Mouse (Mus musculus) thymus, adult 18-20 months (tissue): ENCODE measurements around the gene Bcl3.

Source experiments
- DNase-seq, 2 experiments: peaks; one replicate each; pipeline ENCODE4 v3.0.0; 2022; ENCODE audit warnings: mixed read lengths in 2 of 2

Gene Bcl3

DNA sequence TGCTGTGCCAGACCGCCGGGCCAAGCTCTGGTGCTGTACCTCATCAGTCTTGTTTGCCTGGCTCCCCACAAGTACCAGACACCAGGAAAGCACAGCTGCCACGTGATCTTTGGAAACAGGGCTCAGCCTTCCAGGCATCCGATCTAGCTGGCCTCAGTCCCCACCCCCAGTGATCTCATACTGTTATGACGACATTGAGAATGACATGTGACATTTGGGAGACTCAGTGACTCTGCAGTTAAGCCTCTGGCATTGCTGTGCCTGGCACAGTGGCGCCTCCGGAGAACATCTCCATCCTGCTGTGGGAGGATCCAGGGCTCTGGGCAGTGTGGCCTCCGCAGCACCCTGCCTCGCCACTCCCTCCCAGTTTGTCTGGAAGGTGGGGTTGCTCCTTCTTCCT is 9.3 kb upstream of the Bcl3 start:
- DNase-seq: no peak

DNA sequence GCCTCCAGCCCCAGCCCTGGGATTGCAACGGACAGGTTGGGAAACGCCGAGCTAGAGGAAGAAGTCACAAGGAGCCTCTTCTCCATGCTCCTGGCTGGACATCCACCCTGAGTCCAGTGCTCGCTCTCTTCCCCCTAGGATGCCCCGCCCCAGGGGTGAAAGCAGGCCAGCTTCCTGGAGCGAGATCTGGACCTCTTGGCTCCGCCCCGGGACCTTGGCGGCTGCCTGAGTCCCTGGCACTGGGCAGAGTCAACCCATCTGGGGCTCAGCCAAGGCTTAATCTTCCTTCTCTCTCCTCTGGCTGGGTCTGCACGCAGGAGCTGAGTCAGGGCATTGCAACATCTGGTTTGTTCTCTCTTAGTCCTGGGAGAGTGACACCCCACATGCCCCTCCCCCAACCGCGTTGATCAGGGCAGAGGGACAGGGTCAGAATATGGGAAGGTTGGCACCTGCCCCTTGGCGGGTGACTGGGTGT is 8.1 kb upstream of the Bcl3 start:
- peak in 1 of 2 experiments; percentile 50 for DNase-seq

DNA sequence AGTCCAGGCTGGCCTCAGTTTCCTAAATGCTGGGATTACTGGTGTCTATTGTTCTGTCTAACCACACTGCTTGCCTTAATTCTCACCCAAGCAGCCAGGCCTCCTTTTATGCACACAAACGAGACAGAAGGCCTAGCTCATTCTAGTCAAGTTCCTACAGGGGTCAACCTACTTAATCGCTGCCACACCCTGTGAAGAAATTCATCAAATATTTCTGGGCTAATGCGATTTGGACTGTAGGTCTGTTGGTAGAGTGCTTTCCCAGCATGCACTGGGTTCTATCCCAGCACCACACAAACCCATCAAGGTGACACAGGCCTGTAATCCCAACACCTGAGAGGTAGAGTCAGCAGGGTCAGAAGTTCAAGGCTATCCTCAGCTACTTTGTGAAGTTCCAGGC is 7.1 kb upstream of the Bcl3 start:
- DNase-seq: no peak

DNA sequence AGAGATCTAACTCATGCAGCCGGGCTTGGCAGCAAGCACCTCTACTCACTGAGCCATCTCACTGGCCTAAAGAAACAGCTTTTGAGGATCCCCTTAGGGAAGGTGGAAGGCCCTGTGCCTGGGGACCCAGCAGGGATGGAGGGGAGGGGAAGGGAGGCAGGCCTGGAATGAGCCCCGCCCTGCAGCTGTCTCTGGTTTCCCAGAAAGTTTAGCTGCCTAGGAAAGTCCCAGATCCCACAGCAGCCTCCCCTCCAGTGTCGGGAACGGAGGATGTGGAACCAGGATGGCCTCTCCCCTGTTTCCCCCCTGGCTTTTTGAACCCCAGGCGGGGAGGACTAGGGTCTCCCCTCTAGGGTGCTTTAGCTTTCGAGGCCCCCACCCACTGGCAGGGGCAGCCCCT is 4.2 kb upstream of the Bcl3 start:
- no peak for DNase-seq

DNA sequence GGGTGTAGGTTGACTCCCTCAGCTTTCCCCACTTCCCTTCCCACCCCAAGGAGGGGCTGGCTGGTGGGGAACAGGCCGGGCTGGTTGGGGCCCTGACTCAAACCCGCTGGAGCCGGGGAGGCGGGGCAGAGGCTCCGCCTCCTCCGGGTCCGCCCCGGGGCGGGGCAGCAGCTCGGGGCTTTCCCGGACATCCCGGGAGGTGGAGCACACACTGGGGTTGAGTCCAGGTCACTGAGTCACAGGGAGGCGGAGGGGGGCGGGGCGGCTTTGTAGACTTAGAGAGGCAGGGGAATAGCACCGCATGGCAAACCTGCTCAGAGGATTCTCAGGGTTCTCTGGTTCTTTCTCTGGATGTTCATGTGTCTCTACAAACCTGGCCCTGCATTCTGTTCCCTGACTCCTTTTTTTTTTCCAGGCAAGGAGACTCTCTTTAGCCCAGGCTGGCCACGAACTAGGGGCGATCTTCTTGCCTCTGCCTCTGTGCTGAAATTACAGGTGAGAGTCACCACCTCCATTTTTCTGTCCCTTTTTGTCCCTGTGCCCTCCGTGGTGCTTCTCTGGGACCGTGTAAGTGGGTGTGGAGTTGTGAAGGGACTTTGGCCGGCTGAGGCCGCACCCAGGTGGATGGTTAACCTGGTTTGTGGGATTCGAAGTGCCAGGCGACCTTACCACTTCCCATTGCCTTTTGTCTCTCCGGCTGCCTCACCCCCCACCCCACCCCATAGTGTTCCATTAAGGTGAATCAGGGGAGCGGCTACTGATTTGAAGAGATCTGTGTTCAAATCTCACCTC is 1.8 kb upstream of the Bcl3 start:
- peak; percentile 63 to 65 for DNase-seq

DNA sequence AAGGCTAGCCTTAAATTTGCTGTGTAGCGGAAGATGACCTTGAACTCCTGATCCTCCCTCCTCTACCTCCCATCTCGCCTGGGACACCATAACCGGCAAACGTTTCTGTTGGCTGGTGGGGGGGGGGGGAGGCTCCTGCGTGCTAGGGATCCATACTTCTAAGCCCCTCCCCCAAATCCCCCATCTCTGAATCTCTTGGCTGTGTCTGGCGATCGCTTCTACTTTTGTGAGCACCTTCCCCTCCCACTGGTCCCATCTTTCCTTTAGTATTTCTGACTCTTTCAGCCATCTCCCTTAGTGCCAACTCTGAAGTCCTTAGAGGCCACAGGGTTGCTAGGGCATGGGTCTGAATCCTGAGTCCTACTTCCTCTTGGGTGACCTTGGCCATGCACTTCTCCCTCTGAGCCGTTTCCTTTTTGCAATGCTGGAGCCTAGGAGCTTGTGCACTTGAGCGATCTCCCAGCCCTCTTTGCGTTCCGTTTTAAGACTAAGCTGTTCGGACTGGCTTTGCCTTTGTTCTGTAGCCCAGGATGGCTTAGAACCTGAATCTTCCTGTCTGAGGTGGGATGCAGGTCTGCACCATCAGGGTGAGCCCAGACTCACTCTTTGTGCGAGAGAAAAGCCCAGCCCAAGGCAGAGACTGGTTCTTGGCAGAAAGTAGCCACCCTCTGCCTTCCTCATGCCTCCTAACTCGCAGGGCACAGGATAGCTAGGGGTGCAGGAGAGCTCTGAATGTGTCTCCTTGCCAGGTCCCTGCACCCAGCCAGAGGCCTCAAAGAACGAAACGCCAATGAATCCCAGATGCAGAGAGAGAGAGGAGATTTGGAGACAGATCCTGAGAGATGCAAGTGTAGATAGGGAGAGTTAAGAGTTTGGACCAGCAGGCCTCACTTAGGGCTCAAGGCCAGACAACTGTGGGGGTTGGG is 949 bp upstream of the Bcl3 start:
- no peak for DNase-seq

DNA sequence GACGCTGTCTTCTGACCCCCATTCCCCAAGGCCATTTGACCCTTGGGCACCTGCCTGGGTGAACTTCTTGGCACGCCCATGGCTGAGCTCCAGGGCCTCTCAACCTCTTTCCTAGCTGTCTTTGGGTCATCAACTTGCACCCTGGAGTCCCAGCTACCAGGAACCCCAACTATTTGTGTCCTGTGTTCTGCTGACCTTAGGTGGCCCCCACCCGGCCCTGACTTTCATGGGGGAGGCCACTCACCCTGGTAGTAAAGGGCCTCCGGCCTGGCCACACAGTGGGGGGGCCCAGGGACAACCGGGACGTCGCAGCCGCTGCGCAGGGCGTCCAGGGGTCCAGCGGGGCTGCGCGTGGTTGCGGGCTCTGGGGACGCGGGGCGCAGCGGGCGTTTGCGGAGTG is 377 bp downstream of the Bcl3 start:
- no peak for DNase-seq

DNA sequence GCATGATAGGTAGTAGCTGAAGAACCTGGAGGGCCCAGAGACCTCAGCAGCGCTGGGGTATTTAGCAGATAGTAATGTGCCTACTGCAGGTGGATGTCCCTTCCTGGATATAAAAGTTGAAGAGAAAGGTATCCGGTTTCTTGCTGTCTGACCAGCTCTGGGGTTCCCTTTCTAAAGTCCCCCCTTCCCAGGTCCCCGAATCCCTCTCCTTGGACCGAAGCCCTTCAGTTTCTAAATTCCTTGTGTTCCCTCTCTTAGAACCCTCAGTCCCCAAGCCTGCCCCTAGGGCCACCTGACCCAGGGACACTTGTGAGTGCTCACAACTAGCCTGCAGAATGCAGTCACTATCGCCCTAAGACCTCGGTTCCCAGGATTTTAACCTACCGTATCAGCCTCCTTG is 937 bp downstream of the Bcl3 start:
- DNase-seq: no peak

DNA sequence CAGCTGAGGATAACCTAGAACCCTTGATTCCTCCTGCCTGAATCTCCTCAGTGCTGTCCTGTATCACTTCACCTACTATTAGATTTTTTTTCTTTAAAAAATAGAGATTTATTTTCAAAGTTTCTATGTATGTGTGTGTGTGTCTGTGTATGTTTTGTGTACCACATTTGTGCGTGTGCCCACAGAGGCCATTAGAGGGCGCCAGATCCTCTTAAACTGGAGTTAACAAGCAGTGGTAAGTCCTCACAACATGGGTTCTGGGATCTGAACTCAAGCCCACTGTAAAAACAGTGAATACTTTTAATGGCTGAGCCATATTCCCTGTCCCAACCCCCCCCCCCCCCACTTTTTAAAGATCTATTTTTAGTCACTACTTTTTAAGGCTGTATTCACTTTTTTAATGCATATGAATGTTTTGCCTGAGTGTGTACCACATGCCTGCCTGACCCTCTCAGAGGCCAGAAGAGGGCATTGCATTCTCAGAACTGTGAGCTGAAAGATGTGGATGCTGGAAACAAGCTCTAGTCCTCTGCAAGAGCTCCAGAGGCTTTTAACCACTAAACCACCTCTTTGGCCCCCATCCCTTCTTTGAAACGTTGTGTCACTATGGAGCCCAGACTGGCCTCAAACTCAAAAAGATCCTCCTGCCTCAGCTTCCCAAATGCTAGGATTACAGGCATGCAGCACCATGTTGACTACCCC is 2.1 kb downstream of the Bcl3 start:
- DNase-seq: no peak

DNA sequence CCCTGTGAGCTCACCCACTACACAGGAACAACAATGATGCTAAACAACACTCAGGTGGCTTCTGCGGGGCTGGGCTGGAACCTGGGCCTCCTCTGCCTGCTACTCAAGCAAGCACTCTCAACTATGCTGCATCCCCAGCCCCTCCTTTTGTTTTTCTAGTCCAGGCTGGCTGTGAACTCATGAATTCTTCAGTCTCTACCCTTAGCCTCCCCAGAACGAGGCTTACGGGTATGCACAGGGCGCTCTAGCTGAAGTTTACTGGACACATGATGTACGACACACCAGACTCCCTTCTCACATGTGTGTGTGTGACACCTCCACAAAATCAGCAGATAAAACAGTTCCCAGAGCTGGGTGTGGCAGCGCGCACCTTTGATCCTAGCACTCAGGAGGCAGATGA is 3.7 kb downstream of the Bcl3 start:
- DNase-seq: no peak

DNA sequence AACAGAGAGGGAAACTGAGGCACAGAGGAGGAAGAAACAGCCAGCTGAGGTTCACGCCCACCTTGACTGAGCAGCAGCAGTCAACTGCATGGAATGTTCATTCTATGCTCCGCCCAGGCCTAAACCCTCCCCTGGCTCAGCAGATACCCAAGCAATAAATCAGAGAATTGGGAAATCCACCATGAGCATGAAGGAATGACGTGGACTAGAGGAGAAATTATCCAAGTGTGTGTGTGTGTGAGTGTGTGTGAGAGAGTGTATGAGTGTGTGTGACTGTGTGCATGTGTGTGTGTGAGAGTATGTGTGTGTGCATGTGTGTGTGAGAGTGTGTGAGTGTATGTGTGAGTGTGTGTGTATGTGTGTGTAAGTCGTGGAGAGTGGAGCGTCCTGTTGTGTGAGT is 4.1 kb downstream of the Bcl3 start:
- DNase-seq: no peak

DNA sequence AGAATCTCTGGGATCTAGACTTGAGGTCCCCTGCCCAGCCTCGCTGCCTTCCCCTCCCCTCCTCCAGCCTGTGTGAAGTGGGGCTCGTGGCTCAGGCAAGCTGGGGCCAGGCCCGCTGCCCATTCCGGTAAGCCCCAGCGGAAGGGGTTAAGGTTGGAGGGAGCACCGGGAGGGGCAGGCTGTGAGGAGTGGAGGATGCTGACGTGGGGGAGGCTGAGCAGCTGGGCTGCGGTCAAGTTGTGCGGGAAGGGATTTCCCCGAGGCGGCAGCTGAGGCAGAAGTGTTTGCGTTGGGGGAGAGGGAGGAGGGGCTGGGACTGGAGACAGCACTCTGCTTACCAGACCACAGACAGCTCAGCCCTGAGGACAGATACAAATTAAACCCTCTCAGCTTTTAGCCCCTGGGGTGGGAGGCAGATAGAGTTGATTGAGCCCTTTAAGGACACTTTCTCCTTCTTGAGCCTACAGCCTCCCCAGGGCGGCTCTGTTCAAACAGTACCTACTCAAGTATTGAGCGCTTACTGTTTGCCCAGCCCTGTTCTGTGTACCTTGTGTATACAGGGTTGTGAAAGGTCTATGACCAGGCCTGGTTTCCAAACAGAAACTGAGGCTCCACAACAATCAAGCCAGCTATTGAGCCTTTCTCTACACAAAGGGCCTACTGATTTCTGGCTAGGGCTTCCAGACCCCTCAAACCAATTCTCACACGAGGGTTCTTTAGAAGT is 5.0 kb downstream of the Bcl3 start:
- DNase-seq: peak; percentile 78 to 87

DNA sequence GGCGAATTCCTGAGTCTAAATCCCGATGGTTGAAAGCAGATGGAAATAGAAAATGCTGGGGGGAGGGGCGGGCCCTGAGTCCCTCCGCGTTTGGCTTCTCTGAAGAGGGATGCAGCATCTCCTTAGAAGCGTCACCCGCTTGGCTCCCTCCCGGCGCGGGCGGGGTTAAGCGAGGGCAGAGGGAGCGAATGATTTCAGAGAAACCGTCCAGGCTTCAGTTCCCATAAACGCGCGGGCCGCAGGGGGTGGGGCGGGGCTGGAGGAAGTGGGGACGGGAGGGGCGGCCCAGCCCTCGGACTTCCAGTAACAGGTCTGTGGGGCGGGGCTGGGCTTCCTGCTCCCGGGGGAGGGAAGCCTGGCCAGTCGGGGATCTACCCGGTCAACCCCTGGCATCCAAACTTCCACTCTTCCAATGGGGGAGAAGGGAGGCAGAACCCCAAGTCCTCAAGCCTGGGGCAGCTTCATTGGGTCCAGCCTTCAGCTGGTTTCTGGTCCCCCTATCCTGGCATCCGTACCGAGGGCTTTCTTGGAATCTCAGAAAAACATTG is 6.3 kb downstream of the Bcl3 start:
- DNase-seq: peak; percentile 61 to 68

DNA sequence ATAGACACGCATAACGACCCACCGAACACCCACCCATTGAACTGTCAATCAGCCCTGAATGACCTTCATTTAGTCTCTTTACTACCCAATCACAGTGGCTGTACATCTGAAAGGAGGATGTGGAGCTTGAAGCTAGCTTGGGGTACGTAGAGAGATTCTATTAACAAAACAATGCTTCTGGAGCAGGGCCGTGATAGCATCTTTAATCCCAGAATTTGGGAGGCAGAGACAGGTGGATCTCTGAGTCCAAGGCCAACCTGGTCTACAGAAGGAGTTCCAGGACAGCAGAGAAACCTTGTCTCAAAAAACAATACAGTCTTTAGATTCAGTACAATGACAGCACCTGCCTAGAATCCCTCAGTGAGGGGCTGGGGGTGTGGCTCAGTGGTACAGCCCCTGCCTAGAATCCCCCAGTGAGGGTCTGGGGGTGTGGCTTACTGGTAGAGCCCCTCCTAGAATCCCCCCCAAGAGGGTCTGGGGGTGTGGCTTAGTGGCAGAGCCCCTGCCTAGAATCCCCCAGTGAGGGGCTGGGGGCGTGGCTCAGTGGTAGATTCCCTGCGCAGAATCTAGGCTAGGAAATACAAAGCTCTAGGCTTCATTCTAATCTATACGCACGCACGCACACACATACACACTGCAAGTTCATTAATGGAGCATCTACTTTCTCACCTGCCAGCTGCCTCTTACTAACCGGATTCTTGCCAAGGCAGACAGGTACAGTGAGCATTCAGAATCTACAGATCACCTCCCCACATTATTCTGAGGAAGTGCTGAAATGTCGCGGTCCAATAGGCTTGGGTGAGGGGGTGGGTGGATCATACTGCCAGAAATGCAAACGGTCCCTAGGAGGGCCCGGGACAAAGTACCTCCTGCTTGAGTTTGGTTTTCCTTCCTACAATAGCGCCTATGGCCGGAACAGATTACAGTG is 7.0 kb downstream of the Bcl3 start:
- no peak for DNase-seq

DNA sequence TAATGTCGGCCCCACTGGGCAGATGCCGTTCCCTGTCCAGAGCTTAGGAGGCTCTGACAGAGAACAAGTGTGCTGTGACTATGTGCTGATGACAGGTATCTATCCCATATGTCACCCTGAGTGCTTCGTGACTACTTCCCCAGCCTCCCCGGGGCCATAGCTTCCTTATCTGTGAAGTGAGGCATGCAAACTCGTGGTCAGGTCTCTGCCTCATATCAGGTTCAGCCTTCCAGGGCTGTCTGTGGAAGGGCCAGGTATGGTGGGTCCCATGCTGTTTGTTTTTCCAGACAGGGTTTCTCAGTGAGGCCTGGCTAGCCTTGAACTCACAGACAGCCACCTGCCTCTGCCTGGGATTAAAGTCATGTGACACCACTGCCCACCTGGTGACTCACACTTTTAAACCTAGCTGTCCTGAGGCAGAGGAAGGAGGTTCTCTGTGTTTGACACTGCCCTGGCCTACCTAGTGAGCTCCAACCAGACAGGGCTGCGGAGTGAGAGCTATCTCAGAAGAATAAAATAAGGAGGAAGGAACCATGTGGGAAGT is 8.9 kb downstream of the Bcl3 start:
- no peak for DNase-seq

DNA sequence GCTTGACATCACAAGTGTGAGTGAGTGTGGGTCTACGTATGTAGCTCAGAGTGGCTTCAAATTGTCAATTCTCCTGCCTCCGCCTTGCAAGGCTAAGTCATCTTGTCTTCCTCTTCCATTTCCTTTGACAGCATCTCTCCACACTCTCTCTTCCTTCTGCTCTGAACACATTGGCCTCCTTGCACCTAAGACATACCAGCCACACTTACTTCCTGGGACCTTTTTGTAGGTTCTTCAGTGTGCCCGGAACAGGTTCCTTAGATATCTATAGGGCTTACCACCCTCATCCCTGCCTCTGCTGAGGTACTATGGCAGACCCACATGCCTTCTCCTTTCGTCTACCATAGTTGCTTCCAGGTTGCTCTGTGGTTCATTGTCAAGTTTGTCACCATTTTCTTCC is 9.4 kb downstream of the Bcl3 start:
- DNase-seq: no peak

DNA sequence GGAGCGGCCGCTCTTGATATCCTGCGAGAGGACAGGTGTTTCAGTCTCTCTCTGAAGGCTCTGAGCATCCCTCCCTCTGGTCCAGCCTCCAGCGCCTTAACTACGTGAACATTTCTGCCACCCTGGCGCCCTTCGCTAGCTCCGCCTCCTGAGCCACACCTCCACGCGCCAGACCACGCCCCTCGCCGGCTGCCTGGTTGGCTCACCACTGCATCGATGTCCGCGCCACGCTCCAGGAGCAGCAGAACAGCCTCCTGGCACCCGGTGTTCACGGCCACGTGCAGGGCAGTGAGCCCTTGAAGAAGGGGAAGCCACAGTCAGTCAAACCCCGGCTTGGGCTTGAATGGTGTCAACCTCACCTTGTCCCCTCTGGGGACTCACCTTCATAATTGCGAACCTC is 11.5 kb downstream of the Bcl3 start:
- no peak for DNase-seq

DNA sequence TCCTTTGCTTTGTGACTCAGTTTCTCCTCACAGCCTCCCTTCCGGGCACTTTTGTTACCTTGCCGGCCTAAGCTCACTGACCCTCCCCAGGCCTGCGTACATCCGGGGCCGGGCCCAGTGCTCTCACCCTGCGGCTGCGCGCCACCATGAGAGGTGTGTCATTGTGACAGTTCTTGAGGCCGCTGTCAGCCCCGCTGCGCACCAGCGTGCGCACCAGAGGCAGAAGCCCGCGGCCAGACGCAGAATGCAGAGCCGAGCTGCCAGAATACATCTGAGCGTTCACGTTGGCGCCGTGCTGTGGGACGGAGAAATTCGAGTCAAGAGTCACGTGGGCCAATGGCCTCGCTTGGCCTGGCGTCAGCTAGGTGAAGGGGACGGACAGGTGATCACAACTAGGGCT is 13.2 kb downstream of the Bcl3 start:
- no peak for DNase-seq

DNA sequence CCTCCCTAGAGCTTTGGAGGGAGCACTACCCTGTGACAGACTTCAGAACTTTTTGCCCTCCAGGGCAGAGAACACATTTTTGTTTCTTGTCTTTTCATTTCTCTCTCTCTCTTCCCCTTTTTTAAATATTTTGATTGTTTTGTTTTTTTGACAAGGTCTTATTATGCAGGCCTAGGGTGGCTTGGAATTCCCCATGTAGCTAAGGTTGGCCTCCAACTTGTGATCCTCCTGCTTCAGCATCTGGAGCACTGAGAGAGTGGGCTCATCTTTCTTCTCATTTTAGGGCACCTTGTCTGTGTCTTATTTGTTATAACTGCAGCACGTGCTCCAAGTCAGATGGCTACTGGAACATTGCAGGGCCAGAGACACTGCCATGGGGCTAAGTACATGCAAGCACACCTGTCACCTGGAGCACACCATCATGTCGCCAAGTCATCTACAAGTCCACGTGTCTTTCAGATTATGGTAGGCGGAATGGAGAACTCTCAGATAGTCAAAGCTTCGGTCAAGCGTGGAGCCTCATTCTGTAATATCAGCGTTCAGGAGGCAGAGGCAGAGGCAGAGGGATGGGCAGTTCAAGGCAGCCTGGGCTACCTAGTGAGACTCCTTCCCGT is 16.1 kb downstream of the Bcl3 start:
- DNase-seq: no peak

DNA sequence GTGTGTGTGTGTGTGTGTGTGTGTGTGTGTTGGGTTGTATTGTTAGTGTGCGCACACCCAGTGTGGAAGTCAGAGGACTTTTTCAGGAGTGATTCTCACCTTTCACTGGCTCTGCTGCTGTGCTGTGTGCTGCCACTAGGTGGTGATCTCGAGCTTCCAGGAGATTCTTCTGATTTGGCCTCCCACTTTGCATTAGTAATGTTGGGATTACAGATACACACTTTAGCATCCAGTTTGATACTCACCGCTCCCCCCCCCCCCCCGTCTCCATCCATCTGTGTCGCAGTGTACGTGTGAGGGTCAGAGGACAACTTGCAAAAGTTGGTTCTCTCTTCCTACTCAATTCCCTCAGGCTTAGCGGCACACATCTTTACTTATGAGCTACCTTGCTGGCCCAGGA is 19.6 kb downstream of the Bcl3 start:
- DNase-seq: peak in 1 of 2 experiments; percentile 51
